Mouse (Mus musculus) spleen, postnatal 14 days (tissue): Measurements from ENCODE around the gene Olfr1032.
"Not testable (repeated sequence)": the region's sequence is repeated elsewhere in the genome, so short reads cannot be mapped to it uniquely, and the experiment has no call there.

Experiments
- DNase-seq, 2 experiments: peaks; one replicate each; pipeline ENCODE4 v3.0.0; 2021 to 2022; ENCODE audit warnings: low spot score in 2 of 2

Gene Olfr1032

GRCm38 (mm10) chr2:86005240-86005639, at the start of gene Olfr1032:
Gene Olfr1032 (plus strand): TSS chr2:86005540.
- DNase-seq: no peak

DNA sequence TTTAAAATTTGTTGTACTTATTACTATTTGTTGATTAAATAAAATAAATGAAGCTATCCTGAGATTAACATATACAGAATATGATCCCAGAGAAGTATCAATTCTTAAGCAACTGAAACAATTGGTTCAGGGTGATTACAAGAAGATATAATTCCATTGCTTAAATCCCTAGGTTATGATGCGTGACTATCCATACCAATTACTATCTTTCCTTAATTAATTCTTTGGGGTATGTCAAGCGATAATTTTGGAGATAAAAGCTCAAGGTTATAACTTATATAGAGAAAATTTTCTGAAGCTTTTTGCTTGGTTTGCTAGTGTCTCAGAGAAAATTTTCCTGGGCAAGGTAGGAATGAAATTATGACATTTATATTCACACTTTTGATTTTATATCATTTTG, 31.7 kb upstream of the Olfr1032 start, which contains the start of gene Olfr1029:
TSS of gene Olfr1029 (plus strand) at position 301 of the 400 bp plus-strand sequence.
- DNase-seq: no peak

DNA sequence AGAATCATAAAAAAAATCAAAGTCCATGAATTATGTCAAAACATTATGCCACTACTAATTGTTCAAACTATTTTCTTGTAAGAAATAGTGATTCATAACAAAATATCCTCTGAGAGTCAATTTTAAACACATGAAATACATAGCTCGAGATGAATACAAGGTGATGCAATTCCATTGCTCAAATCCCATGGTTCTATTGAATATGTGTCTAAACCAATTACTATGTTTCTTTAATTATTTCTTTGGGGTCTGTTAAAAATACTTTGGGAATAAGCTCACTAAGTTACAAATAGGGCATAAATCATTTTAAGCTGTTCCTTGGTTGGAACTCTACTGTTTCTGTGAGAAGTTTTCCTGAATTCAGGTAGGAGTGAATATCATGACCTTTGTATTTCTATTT, 26.4 kb upstream of the Olfr1032 start, which contains the start of gene Olfr1030:
TSS of gene Olfr1030 (plus strand) at position 301 of the 400 bp plus-strand sequence.
- no peak for DNase-seq

DNA sequence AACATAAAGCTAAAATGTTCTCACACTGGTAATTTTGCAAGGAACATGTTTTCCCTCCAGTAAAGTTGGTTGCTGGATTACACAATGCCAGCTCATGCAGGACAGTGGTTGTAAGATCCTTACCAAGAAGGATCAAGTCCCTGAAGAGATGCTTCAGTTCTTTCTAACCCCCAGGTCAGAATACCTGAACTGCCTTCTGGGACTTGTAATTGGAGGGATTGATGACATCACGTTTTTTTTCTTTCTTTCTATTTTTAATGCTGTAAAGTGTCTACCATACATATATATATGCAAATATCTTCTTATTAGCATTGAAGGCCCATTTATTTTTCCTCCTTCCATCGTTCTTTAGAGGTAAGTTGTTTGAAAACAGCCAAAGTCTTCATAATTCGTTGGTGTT, 15.3 kb upstream of the Olfr1032 start, which contains the start of gene Olfr1031:
TSS of gene Olfr1031 (plus strand) at position 301 of the 400 bp plus-strand sequence.
- DNase-seq: no peak

- not testable (repeated sequence) for DNase-seq
Observed at GRCm38 (mm10) chr2:86020406-86020805, 15.1 kb downstream of the Olfr1032 start, which contains the start of gene Olfr1033. Gene Olfr1033 (plus strand): TSS chr2:86020633.

- not testable (repeated sequence) for DNase-seq
Observed at GRCm38 (mm10) chr2:86021518-86021917, 16.2 kb downstream of the Olfr1032 start.

- DNase-seq: no peak
Observed at GRCm38 (mm10) chr2:86045561-86045960, 40.2 kb downstream of the Olfr1032 start, which contains the start of gene Olfr1034. Gene Olfr1034 (plus strand): TSS chr2:86045861.

- not testable (repeated sequence) for DNase-seq
Observed at GRCm38 (mm10) chr2:86050777-86051176, 45.4 kb downstream of the Olfr1032 start.
